Mouse (Mus musculus) stomach, postnatal 0 days (tissue): Measurements from ENCODE around the gene Gstp1.

ENCODE experiments used
- CTCF ChIP-seq: IDR thresholded peaks from 2 replicates; pipeline ENCODE4 v1.5.1; 2016; ENCODE audit warnings: antibody characterized with exemption, low read depth, mild to moderate bottlenecking, moderate library complexity
- EP300 ChIP-seq: optimal IDR thresholded peaks from 2 replicates; pipeline ENCODE3; 2016; ENCODE audit warnings: antibody characterized with exemption

- TF ChIP-seq EP300 (no peak), CTCF (no peak)
These were observed 42.9 kb downstream of the Gstp1 start for GRCm38 (mm10) chr19:3994932-3995331.
